ENCODE assay signal across 9 mouse cellular contexts in genomic region chr7:19456628-19457027, GRCm38 (mm10). TPM values are rescaled to one million over a fixed set of nuclear protein-coding genes. Genes with fewer than 3 reads are reported as not detected.
DNase-seq lines count a peak whose midpoint lies in the region; ATAC-seq lines count a peak whose summit lies in the region.
"Had no signal": no experiment of that assay in that cellular context is flagged by ENCODE, and none has a peak within 500 bp of the region (broad histone marks: within the 10 kb centered on the region; RNA-seq: fewer than 3 reads in every experiment).

No protein-coding gene starts in this region.

- no peak for ATAC-seq in forebrain, embryonic 12.5 days (ENCODE audit: low FRiP score)
- no peak for ATAC-seq in liver, embryonic 15.5 days (ENCODE audit: insufficient read depth)
- no peak for ATAC-seq in frontal cortex, adult (ENCODE audit: low TSS enrichment)
- ATAC-seq: activated CD4-positive, CD25-positive, alpha-beta regulatory T cell, adult 4 months had no signal

- H3K9me3 ChIP-seq in forebrain, embryonic 12.5 days, result no peaks in the 10 kb centered on the region
- H3K9me3 ChIP-seq in liver, embryonic 15.5 days (replicated peaks), result no peaks in the 10 kb centered on the region

- H3K4me1 ChIP-seq in forebrain, embryonic 12.5 days, result peaks cover 31% of the 10 kb centered on the region
- peaks cover 43% of the 10 kb centered on the region for H3K4me1 ChIP-seq in liver, embryonic 15.5 days (replicated peaks)

- 96% methylated on average over 7 of the region's 7 CpGs for WGBS in forebrain, embryonic 12.5 days
- WGBS in liver, embryonic 15.5 days (ENCODE audit: insufficient replicate concordance), result 85% methylated on average over 7 of the region's 7 CpGs

- peaks cover 6% of the 10 kb centered on the region; the same call in 1 of the 2 replicates for H3K27me3 ChIP-seq in forebrain, embryonic 12.5 days
- H3K27me3 ChIP-seq in liver, embryonic 15.5 days, result no peaks in the 10 kb centered on the region

- peak overlapping the region; percentile 98 for H3K4me2 ChIP-seq in forebrain, embryonic 12.5 days
- H3K4me2 ChIP-seq in liver, embryonic 15.5 days, result peak overlapping the region; percentile 90; the same call in 1 of the 2 replicates

- peaks cover 18% of the 10 kb centered on the region for H3K36me3 ChIP-seq in forebrain, embryonic 12.5 days (replicated peaks)
- H3K36me3 ChIP-seq in liver, embryonic 15.5 days (replicated peaks), result no peaks in the 10 kb centered on the region

- 0 out of 2 replicates have a peak overlapping the region, but pooled peaks have one; percentile 96 for H3K4me3 ChIP-seq in forebrain, embryonic 12.5 days (replicated peaks)
- no peak overlapping the region for H3K4me3 ChIP-seq in liver, embryonic 15.5 days (replicated peaks)

- H3K9ac ChIP-seq in forebrain, embryonic 12.5 days, result no peak overlapping the region
- no peak overlapping the region for H3K9ac ChIP-seq in liver, embryonic 15.5 days

- peak; percentile 43 for DNase-seq in adrenal gland, adult 2 months
- DNase-seq in adrenal gland, postnatal 4 days (ENCODE audit: low spot score in 2 of 2), result no peak
- DNase-seq in layer of hippocampus, postnatal 36 days, result peak; percentile 41 to 51
- DNase-seq in layer of hippocampus, adult 9-10 months (ENCODE audit: low spot score), result no peak
- DNase-seq in cerebellum, postnatal 4 days (ENCODE audit: low spot score in 2 of 2), result no peak

- no peak overlapping the region for H3K27ac ChIP-seq in forebrain, embryonic 12.5 days
- H3K27ac ChIP-seq in liver, embryonic 15.5 days (replicated peaks), result no peak overlapping the region

RNA-seq across cellular contexts. Expression of gene Mark4, which starts 2.0 kb away (rescaled TPM):
- 10 to 100 TPM; 40.5 to 56.8 TPM for total RNA-seq in adrenal gland, adult 2 months (2021)
- polyA plus RNA-seq in adrenal gland, adult 2 months (2012; rRNA removed), result 71.6 and 79.0 TPM in 2 replicates
- total RNA-seq in adrenal gland, postnatal 4 days (2021), result 10 to 100 TPM; 47.7 to 51.6 TPM
- 100 to 1,000 TPM in 1 of 2 experiments, 10 to 100 TPM in 1; 90.6 to 102 TPM for total RNA-seq in layer of hippocampus, postnatal 36 days (2021)
- polyA plus RNA-seq in forebrain, embryonic 12.5 days (2016; fragmentation: Nextera tagmentation; extraction: Ambion mirVana), result 14.0 and 14.3 TPM in 2 replicates
- polyA plus RNA-seq in liver, embryonic 15.5 days (2015; fragmentation: Nextera tagmentation; extraction: Ambion mirVana), result 1.2 and 1.6 TPM in 2 replicates

RNA-seq across cellular contexts. Expression of gene Exoc3l2, which starts 6.5 kb away (rescaled TPM):
- 10 to 100 TPM; 31.9 to 58.8 TPM for total RNA-seq in adrenal gland, adult 2 months (2021)
- polyA plus RNA-seq in adrenal gland, adult 2 months (2012; rRNA removed), result 55.3 and 57.9 TPM in 2 replicates
- 10 to 100 TPM; 26.7 to 28.7 TPM for total RNA-seq in adrenal gland, postnatal 4 days (2021)
- total RNA-seq in layer of hippocampus, postnatal 36 days (2021), result under 1 TPM; 0.18 to 0.20 TPM
- polyA plus RNA-seq in forebrain, embryonic 12.5 days (2016; fragmentation: Nextera tagmentation; extraction: Ambion mirVana), result 0.51 and 0.69 TPM in 2 replicates
- 0.85 and 1.2 TPM in 2 replicates for polyA plus RNA-seq in liver, embryonic 15.5 days (2015; fragmentation: Nextera tagmentation; extraction: Ambion mirVana)
- polyA plus RNA-seq: activated CD4-positive, CD25-positive, alpha-beta regulatory T cell, adult 4 months had no signal

RNA-seq across cellular contexts. Expression of gene Bloc1s3, which starts 51.5 kb away (rescaled TPM):
- 10 to 100 TPM in 1 of 2 experiments, 1 to 10 TPM in 1; 9.8 to 13.2 TPM for total RNA-seq in adrenal gland, adult 2 months (2021)
- 31.9 and 37.2 TPM in 2 replicates for polyA plus RNA-seq in adrenal gland, adult 2 months (2012; rRNA removed)
- 1 to 10 TPM; 7.7 to 8.1 TPM for total RNA-seq in adrenal gland, postnatal 4 days (2021)
- 1 to 10 TPM; 6.8 to 6.9 TPM for total RNA-seq in layer of hippocampus, postnatal 36 days (2021)
- polyA plus RNA-seq in forebrain, embryonic 12.5 days (2016; fragmentation: Nextera tagmentation; extraction: Ambion mirVana), result 3.5 and 3.9 TPM in 2 replicates
- polyA plus RNA-seq in liver, embryonic 15.5 days (2015; fragmentation: Nextera tagmentation; extraction: Ambion mirVana), result 0.79 and 1.1 TPM in 2 replicates

RNA-seq across cellular contexts. Expression of gene Trappc6a, which starts 51.6 kb away (rescaled TPM):
- total RNA-seq in adrenal gland, adult 2 months (2021), result 10 to 100 TPM; 70.2 to 81.4 TPM
- 253 and 254 TPM in 2 replicates for polyA plus RNA-seq in adrenal gland, adult 2 months (2012; rRNA removed)
- total RNA-seq in adrenal gland, postnatal 4 days (2021), result 10 to 100 TPM; 67.0 to 76.7 TPM
- total RNA-seq in layer of hippocampus, postnatal 36 days (2021), result 10 to 100 TPM; 19.8 to 21.5 TPM
- polyA plus RNA-seq in forebrain, embryonic 12.5 days (2016; fragmentation: Nextera tagmentation; extraction: Ambion mirVana), result 43.6 and 47.5 TPM in 2 replicates
- polyA plus RNA-seq in liver, embryonic 15.5 days (2015; fragmentation: Nextera tagmentation; extraction: Ambion mirVana), result 41.2 and 42.0 TPM in 2 replicates

RNA-seq across cellular contexts. Expression of gene Ckm, which starts 52.1 kb away (rescaled TPM):
- total RNA-seq in adrenal gland, adult 2 months (2021), result not detected
- polyA plus RNA-seq in adrenal gland, adult 2 months (2012; rRNA removed), result 0.84 and 1.0 TPM in 2 replicates
- total RNA-seq in adrenal gland, postnatal 4 days (2021), result 100 to 1,000 TPM; 103 to 234 TPM
- under 1 TPM in 1 of 2 experiments, not detected in 1; 0.27 TPM for total RNA-seq in layer of hippocampus, postnatal 36 days (2021)
- polyA plus RNA-seq in forebrain, embryonic 12.5 days (2016; fragmentation: Nextera tagmentation; extraction: Ambion mirVana), result not detected in 2 replicates
- polyA plus RNA-seq in liver, embryonic 15.5 days (2015; fragmentation: Nextera tagmentation; extraction: Ambion mirVana), result 32.2 and 49.9 TPM in 2 replicates

Comparison
In these comparisons a context has a peak if more than half of its experiments do, and no peak if none do; other contexts are left out.
1. DNase-seq: peak in adrenal gland, adult 2 months (single experiment) and layer of hippocampus, postnatal 36 days (2 of 2); none in adrenal gland, postnatal 4 days (0 of 2), layer of hippocampus, adult 9-10 months (single experiment) and cerebellum, postnatal 4 days (0 of 2).
2. RNA of gene Exoc3l2, which starts 6.5 kb away (total RNA-seq): 31.9 to 58.8 TPM in adrenal gland, adult 2 months and 26.7 to 28.7 TPM in adrenal gland, postnatal 4 days; 0.18 to 0.20 TPM in layer of hippocampus, postnatal 36 days; every median in the first group is over 10 times any median in the second.